Mouse (Mus musculus): ENCODE data around the gene Stom. TPM values are rescaled to one million over a fixed set of nuclear protein-coding genes. Genes with fewer than 3 reads are reported as not detected.

Stom gene
- polyA plus RNA-seq, 1 experiment from 2014 or later = 10.1 TPM

DNA sequence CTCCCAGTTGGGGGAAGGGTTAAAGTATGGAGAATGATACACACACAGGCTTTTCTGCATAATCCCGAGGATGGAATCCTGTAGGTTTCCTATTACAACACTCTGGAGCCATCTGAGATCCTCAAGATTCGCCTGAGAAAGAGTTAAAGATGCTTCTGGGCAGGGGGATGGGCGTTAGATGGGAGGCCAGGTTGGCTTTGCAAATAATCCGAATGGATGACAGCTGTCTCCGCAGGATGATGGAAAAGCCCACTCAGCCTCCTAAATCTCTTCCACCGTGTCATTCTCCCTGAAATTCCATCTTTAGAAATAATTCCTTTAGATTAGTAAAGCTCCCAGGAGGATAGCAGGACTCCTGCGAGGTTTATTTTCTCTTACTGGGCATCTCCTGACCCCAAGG, 1.2 kb downstream of the Stom start:
- H3K27me3 ChIP-seq (ENCODE audit: poor library complexity, severe bottlenecking) = peaks cover 22% of the 10 kb centered on the region
- H3K27ac ChIP-seq = no peak overlapping the region
- no peaks in the 10 kb centered on the region for H3K36me3 ChIP-seq (replicated peaks)
- no peaks in the 10 kb centered on the region for H3K9me3 ChIP-seq
- DNase-seq (ENCODE audit: extremely low spot score, low spot score) = no peak
- WGBS = 6% methylated on average over 7 of the region's 7 CpGs
- H3K4me3 ChIP-seq = peak overlapping the region; percentile 82
- peaks cover 25% of the 10 kb centered on the region for H3K4me1 ChIP-seq

DNA sequence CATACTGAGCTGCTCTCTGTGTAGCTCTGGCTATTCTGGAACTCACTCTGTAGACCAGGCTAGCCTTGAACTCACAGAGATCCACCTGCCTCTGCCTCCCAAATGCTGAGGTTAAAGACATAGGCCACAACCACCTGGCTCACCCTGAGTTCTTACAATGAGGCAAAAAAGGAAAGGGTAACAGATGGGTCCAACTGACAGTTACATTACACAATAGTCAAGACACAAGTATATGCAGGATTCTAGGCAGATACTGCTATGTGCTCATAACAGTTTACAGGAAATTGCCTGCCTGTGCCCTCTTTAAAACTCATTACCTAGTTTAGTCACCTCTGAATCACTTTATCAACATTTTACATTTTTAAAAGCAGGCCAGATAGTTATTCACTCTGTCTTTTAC, 3.1 kb downstream of the Stom start:
- Histone ChIP-seq H3K27me3 (ENCODE audit: poor library complexity, severe bottlenecking) (peaks cover 22% of the 10 kb centered on the region), H3K36me3 (replicated peaks) (no peaks in the 10 kb centered on the region), H3K9me3 (no peaks in the 10 kb centered on the region), H3K4me3 (no peak overlapping the region), H3K4me1 (peaks cover 25% of the 10 kb centered on the region), H3K27ac (no peak overlapping the region)
- DNase-seq (ENCODE audit: extremely low spot score, low spot score) = no peak

DNA sequence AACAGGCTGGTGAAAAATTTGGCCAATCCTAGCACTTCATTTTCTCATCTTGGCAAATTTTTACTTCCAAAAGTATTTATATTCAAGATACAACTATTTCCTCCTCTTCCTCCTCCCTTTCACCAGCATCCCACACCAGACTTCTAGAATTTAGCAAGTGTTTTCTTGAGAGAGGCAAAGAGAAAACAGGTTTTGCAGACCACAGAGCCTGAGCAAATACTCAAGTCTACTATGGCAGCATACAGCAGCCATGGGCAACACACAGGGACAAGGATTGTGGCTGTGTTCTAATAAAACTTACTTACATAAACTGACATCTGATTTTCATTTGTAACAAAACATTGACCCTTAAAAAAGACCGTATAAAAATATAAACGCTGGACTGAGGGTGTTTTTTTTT, 5.6 kb downstream of the Stom start:
- peaks cover 21% of the 10 kb centered on the region for H3K27me3 ChIP-seq (ENCODE audit: poor library complexity, severe bottlenecking)
- 82% methylated on average over 2 of the region's 2 CpGs for WGBS
- peaks cover 23% of the 10 kb centered on the region for H3K4me1 ChIP-seq
- no peaks in the 10 kb centered on the region for H3K36me3 ChIP-seq (replicated peaks)
- H3K4me3 ChIP-seq = no peak overlapping the region
- no peak overlapping the region for H3K27ac ChIP-seq
- no peak for DNase-seq (ENCODE audit: extremely low spot score, low spot score)
- no peaks in the 10 kb centered on the region for H3K9me3 ChIP-seq

DNA sequence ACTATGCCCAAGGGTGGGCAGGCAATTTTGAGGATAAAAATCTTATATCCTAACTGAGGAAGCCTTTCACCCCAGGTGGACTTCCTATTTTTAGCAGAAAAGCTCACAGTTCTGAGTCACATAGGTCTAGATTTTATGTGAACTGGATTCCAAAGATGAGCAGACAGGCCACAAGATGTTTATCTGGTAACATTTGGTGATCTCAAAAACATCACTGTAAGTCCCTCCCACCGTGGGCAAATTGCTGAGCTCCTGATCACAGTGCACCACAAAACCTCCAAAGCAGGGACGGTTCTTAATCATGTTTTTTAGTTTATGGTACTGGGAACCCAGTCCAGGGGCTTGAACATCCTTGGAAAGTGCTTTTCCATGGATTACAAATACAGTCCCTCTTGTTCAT, 7.7 kb downstream of the Stom start:
- peaks cover 11% of the 10 kb centered on the region; the same call in 1 of the 2 replicates for H3K4me1 ChIP-seq

DNA sequence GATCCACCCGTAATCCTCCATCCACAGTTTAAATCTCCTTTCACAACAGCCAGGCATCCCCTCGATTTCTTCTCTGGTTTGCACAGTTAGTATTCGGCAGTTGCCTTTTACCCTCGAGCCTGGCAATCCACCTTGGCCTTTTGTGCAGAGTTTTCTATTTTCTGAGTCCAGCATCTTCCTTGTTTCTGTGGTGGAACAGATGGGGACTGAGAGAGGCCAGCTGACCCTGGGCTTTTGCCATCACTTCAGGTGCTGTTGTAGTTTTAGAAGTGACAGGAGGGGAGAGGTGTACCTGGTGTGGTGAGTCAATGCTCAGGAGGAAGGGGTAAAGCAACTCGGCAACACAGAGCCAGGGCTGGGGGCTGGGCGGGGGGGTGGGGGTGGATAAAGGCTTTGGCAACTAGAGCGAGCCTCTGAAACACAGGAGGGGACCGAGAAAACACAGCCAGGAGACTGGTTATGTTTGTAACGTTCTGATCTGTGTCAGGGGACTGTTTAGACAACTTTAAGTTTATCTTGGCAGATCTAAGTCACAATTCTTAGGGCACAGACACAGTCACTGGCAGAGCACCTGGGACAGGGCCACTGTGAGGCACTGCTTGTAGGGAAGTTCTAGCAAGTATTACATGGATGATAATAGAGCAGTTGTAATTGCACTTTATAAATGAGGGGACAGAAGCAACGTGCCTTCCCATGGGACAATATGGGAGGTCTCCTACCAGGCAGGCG, 8.5 kb downstream of the Stom start:
- peaks cover 11% of the 10 kb centered on the region; the same call in 1 of the 2 replicates for H3K4me1 ChIP-seq
- no peaks in the 10 kb centered on the region for H3K9me3 ChIP-seq
- no peaks in the 10 kb centered on the region for H3K36me3 ChIP-seq (replicated peaks)
- no peaks in the 10 kb centered on the region; the same call in 1 of the 2 replicates for H3K27me3 ChIP-seq (ENCODE audit: poor library complexity, severe bottlenecking)
- no peak overlapping the region for H3K4me3 ChIP-seq
- no peak for DNase-seq (ENCODE audit: extremely low spot score, low spot score)
- no peak overlapping the region for H3K27ac ChIP-seq
- WGBS = 46% methylated on average over 11 of the region's 11 CpGs

More for the DNA sequence above, 7.7 kb downstream of the Stom start:
- DNase-seq (ENCODE audit: extremely low spot score, low spot score) = no peak
- H3K4me3 ChIP-seq = no peak overlapping the region
- WGBS = 83% methylated on average over 2 of the region's 2 CpGs
- H3K9me3 ChIP-seq = no peaks in the 10 kb centered on the region
- no peaks in the 10 kb centered on the region; the same call in 1 of the 2 replicates for H3K27me3 ChIP-seq (ENCODE audit: poor library complexity, severe bottlenecking)
- no peaks in the 10 kb centered on the region for H3K36me3 ChIP-seq (replicated peaks)
- no peak overlapping the region for H3K27ac ChIP-seq

DNA sequence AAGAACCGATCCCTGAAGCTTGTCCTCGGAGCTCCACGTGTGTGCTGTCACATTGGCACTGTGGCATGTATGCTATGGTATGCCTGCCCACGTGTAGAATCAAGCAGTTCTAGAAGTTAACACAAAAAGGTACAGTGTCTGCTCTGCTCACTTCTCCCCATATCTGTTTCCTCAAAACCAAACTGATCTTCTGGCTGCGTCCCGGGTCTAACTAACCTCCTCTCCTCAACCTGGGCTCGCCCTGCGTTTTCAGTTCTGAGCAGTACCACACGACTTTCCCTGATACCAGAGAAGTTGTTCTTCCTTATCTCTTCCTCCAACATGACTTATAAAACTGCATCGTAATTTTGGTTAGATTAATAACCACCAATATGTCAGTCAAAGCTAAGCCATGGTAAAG, 9.2 kb downstream of the Stom start:
- no peak overlapping the region for H3K27ac ChIP-seq
- H3K4me1 ChIP-seq = peaks cover 11% of the 10 kb centered on the region; the same call in 1 of the 2 replicates
- no peaks in the 10 kb centered on the region; the same call in 1 of the 2 replicates for H3K27me3 ChIP-seq (ENCODE audit: poor library complexity, severe bottlenecking)
- H3K9me3 ChIP-seq = no peaks in the 10 kb centered on the region
- no peak for DNase-seq (ENCODE audit: extremely low spot score, low spot score)
- 65% methylated on average over 10 of the region's 10 CpGs for WGBS
- H3K4me3 ChIP-seq = no peak overlapping the region
- H3K36me3 ChIP-seq (replicated peaks) = no peaks in the 10 kb centered on the region

DNA sequence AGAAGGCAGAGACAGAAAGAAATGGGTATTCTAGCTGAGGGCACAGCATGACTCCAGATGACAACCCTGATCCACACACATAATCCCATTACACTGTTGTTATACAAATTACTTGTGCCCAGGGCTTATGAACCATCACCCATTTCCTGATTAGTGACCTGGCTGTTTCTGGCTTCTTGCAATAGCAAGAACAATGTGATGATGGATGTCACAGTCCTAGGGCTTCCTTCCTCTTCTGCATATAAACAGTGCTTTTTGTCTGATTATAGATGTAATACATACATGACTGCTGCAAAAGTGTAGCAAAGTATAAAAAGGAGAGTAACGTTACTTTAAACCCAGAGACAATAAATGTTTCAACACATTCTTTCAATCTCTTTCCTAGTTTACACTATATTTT, 9.8 kb downstream of the Stom start:
- Histone ChIP-seq H3K4me3 (no peak overlapping the region), H3K4me1 (peaks cover 14% of the 10 kb centered on the region), H3K9me3 (no peaks in the 10 kb centered on the region), H3K36me3 (replicated peaks) (no peaks in the 10 kb centered on the region), H3K27ac (no peak overlapping the region), H3K27me3 (ENCODE audit: poor library complexity, severe bottlenecking) (no peaks in the 10 kb centered on the region; the same call in 1 of the 2 replicates)
- 65% methylated on average over 1 of the region's 1 CpGs for WGBS
- DNase-seq (ENCODE audit: extremely low spot score, low spot score) = no peak

DNA sequence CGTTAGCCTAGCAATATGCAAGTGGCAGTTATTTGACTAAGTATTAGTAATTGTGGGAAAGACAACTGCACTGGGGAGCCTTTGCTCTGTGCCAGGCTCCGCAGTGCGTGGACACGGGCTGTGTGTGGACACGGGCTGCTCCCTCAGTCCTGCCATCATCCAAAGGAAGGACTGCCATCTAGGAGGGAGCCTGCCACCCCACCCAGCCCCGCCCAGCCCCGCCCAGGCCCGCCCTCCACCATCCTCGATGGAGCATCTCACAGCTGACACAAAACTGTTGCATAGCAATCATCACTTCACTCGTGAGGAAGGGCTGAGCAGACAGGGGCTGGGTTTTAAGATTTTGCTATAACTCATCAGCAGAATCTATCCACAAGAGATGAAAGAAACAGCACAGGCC, 10.8 kb downstream of the Stom start:
- Histone ChIP-seq H3K36me3 (replicated peaks) (no peaks in the 10 kb centered on the region), H3K4me1 (peaks cover 15% of the 10 kb centered on the region), H3K4me3 (no peak overlapping the region), H3K9me3 (no peaks in the 10 kb centered on the region), H3K27ac (no peak overlapping the region), H3K27me3 (ENCODE audit: poor library complexity, severe bottlenecking) (no peaks in the 10 kb centered on the region; the same call in 1 of the 2 replicates)
- 80% methylated on average over 10 of the region's 10 CpGs for WGBS
- DNase-seq (ENCODE audit: extremely low spot score, low spot score) = no peak

DNA sequence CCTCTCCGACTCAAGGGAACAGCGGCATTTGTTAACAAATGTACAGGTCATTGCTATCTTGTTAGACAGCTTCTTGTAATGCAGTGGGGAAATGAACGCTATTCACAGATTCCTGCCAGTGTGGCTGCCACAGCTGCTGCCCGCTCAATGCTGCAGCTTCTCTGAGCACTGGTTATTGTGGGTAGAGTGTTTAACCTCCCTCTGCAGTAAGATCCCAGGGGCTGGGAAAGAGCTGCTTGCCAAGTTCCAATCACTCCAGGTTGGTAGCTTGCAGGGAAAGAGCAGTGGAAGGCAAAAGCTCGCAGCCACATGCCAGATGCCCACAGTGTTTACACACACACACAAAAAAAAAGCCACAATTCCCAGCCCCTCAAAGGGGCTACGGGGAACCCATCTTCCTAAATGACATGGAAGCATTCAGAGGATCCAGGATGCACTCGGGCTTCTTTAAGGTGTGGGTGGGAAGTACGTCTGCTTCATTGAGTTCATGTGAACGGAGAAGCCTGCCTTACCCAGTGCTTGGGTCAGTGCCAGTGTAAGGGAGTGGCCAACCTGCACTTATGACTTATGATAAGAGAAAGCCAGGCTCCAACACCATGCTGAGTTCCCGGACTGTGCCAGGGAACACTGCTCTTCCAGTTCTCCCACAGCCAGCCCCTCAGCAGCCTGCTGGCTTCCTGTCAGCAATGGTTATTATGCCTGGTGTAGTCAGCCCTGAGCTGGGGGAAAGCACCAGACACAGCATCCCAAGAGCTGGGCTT, 14.2 kb downstream of the Stom start:
- Histone ChIP-seq H3K9me3 (no peaks in the 10 kb centered on the region), H3K4me3 (no peak overlapping the region), H3K36me3 (replicated peaks) (no peaks in the 10 kb centered on the region), H3K27me3 (ENCODE audit: poor library complexity, severe bottlenecking) (no peaks in the 10 kb centered on the region; the same call in 1 of the 2 replicates), H3K27ac (no peak overlapping the region), H3K4me1 (peaks cover 9% of the 10 kb centered on the region)
- DNase-seq (ENCODE audit: extremely low spot score, low spot score) = no peak
- 88% methylated on average over 10 of the region's 10 CpGs for WGBS

DNA sequence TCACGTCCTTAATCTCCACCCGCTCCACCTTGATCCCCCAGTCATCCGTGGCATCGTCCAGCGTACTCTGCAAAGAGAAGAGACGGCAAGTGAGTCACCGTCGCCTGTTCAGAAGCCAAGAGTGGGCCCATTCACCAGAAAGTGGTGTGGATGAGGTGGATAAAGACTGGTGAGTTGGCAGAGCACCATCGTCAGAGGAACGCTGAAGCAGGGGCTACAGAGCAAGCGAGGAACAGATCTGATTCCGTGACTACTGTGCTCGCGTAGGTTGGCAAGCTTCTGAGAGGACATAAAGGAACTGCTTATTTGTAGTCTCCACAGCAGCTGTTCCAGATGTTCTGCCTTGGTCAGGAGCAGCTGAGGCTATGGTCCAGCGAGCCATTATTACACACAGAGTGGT, 16.4 kb downstream of the Stom start:
- H3K4me3 ChIP-seq = no peak overlapping the region
- DNase-seq (ENCODE audit: extremely low spot score, low spot score) = no peak
- WGBS = 89% methylated on average over 15 of the region's 15 CpGs
- peaks cover 4% of the 10 kb centered on the region; the same call in 1 of the 2 replicates for H3K4me1 ChIP-seq
- H3K27me3 ChIP-seq (ENCODE audit: poor library complexity, severe bottlenecking) = no peaks in the 10 kb centered on the region
- no peaks in the 10 kb centered on the region for H3K36me3 ChIP-seq (replicated peaks)
- H3K9me3 ChIP-seq = no peaks in the 10 kb centered on the region
- no peak overlapping the region for H3K27ac ChIP-seq

DNA sequence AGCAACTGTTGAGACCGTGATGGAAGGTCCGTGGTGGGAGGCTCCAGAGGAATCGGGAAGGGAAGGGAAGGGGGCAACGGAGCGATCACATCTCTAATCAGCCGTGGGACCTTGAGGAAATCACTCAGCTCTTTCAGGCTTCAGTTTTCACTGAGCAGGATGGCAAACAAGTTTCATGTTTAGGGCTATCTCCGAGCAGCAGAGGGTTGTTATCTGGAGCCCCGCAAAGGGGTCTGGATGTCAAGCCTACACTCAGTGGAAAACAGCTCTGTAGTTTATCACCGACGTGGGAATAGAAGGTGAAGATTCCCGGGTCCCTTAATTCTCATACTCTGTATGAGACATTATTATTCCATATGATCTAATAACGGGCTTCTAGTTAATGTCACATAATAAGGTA, 18.4 kb downstream of the Stom start:
- H3K27ac ChIP-seq = no peak overlapping the region
- H3K9me3 ChIP-seq = no peaks in the 10 kb centered on the region
- H3K4me3 ChIP-seq = no peak overlapping the region
- H3K27me3 ChIP-seq (ENCODE audit: poor library complexity, severe bottlenecking) = no peaks in the 10 kb centered on the region
- H3K4me1 ChIP-seq = peaks cover 22% of the 10 kb centered on the region
- H3K36me3 ChIP-seq (replicated peaks) = no peaks in the 10 kb centered on the region
- no peak for DNase-seq (ENCODE audit: extremely low spot score, low spot score)
- WGBS = 91% methylated on average over 12 of the region's 12 CpGs

DNA sequence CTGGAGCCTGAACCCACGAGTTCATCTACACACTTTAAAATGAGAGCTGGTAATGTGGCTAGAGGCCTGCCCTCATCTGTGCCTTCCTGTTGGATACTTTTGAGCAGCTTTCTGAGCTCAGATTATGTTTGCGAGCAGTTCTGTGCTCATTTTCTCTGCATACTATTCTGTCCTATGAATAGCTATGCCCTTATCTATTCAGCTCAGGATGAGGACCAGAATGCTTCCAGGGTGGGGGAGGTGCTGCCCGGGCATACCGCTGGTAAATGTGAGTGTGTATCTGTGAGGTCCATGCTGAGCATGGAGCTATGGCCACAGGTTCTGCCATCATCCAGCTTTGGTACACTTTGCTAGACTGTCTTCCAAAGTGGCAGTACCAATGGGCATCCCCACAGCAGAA, 19.2 kb downstream of the Stom start:
- no peaks in the 10 kb centered on the region for H3K9me3 ChIP-seq
- no peaks in the 10 kb centered on the region for H3K27me3 ChIP-seq (ENCODE audit: poor library complexity, severe bottlenecking)
- H3K27ac ChIP-seq = no peak overlapping the region
- no peaks in the 10 kb centered on the region for H3K36me3 ChIP-seq (replicated peaks)
- DNase-seq (ENCODE audit: extremely low spot score, low spot score) = no peak
- H3K4me1 ChIP-seq = peaks cover 22% of the 10 kb centered on the region
- WGBS = 90% methylated on average over 4 of the region's 4 CpGs
- H3K4me3 ChIP-seq = no peak overlapping the region

DNA sequence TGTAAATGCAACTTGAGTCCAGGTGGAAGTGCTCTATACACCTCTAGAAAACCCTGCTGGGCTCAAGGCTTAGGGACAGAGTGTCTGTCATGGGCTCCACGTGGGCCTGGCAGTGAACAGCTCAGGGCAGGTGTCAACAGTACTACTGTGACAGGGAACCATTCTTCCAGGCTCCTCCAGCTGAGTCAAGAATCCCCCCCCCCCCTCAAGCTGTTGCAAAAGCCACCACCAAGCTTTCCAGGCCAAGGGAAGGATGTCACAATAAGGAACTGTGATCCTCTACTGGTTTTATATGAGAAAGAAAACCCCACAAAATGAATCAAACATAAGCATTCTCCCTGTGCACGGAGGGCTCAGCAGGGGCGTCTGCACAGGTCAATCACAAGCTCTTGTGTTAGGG, 22.5 kb downstream of the Stom start:
- no peak for DNase-seq (ENCODE audit: extremely low spot score, low spot score)
- Histone ChIP-seq H3K4me3 (no peak overlapping the region), H3K27ac (no peak overlapping the region), H3K4me1 (peaks cover 18% of the 10 kb centered on the region), H3K36me3 (replicated peaks) (no peaks in the 10 kb centered on the region), H3K9me3 (no peaks in the 10 kb centered on the region), H3K27me3 (ENCODE audit: poor library complexity, severe bottlenecking) (no peaks in the 10 kb centered on the region)
- 44% methylated on average over 3 of the region's 3 CpGs for WGBS

All from forebrain, embryonic 10.5 days (tissue).